ENCODE assay signal across 9 mouse cellular contexts in the genomic region with DNA sequence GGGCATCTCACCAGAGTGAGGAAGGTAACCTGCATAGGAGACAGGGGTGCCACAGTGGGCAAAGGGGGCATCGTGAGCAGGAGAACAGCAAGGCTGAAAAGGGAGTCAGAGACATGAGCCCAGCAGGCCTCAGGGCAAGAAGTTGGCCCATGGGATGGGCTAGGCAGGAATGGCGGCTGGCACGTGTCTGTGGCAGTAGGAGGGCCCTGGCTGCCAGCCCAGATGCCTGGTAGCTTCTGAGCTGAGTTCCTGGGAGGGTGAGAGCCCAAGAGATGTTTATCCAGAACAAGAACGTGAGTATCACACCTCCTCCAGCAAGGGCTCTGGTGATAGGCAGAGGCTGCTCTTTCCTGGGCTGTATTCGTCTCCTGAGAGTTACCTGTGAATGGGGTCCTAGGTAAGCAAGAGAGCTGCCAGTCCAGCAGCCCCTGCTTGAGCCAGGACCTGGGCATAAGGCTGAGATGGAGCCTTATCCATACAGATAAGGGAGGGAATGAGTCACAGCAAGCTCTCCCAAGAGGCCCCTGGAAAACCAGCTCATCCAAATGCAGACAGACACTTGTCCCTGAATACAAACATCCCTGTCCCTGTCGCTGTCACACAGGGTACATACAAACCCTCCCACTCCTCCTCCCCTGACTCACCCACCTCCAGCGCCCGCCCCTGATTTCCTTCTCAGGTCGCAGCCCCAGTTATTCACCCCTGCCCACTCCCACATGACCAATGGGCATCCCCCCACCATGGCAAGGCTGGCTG. TPM values are rescaled to one million over a fixed set of nuclear protein-coding genes. Genes with fewer than 3 reads are reported as not detected.
A peak's percentile ranks its signal among the peaks of the same experiment; 100 is the strongest.
DNase-seq lines count a peak whose midpoint lies in the region; ATAC-seq and TF ChIP-seq lines count a peak whose summit lies in the region.
"Had no signal": no experiment of that assay in that cellular context is flagged by ENCODE, and none has a peak within 500 bp of the region (broad histone marks: within the 10 kb centered on the region; RNA-seq: fewer than 3 reads in every experiment).

No protein-coding gene starts in this region.

- 37% methylated on average over 9 of the region's 9 CpGs for WGBS in forebrain, embryonic 16.5 days
- 32% methylated on average over 9 of the region's 9 CpGs for WGBS in kidney, adult 2 months
- 41% methylated on average over 9 of the region's 9 CpGs for WGBS in intestine, embryonic 16.5 days

- H3K4me1 ChIP-seq in forebrain, embryonic 16.5 days (replicated peaks; ENCODE audit: control insufficient read depth, insufficient read depth, low read length), result peaks cover 31% of the 10 kb centered on the region
- peaks cover 15% of the 10 kb centered on the region for H3K4me1 ChIP-seq in kidney, adult 2 months (ENCODE audit: control insufficient read depth, insufficient read depth, low read length)
- peaks cover 5% of the 10 kb centered on the region; the same call in 1 of the 2 replicates for H3K4me1 ChIP-seq in intestine, embryonic 16.5 days (ENCODE audit: control insufficient read depth, insufficient read depth, low read length)

- no peak overlapping the region for H3K4me2 ChIP-seq in forebrain, embryonic 16.5 days (ENCODE audit: low read length)
- no peak overlapping the region for H3K4me2 ChIP-seq in intestine, embryonic 16.5 days (ENCODE audit: low read depth, low read length)

- no peak overlapping the region for H3K27ac ChIP-seq in forebrain, embryonic 16.5 days (ENCODE audit: low read length)
- H3K27ac ChIP-seq in kidney, adult 2 months (ENCODE audit: insufficient read depth, low read depth, low read length), result peak overlapping the region; percentile 46; the same call in 1 of the 2 replicates
- H3K27ac ChIP-seq in intestine, embryonic 16.5 days (ENCODE audit: low read length), result no peak overlapping the region
- H3K27ac ChIP-seq: macrophage had no signal

- no peaks in the 10 kb centered on the region; the same call in 1 of the 2 replicates for H3K27me3 ChIP-seq in forebrain, embryonic 16.5 days (replicated peaks; ENCODE audit: control insufficient read depth, insufficient read depth, low read length)
- H3K27me3 ChIP-seq in kidney, adult 2 months (replicated peaks; ENCODE audit: control insufficient read depth, insufficient read depth, low read length), result no peaks in the 10 kb centered on the region
- no peaks in the 10 kb centered on the region for H3K27me3 ChIP-seq in intestine, embryonic 16.5 days (replicated peaks; ENCODE audit: control insufficient read depth, insufficient read depth, low read length)

- no peak overlapping the region for H3K9ac ChIP-seq in forebrain, embryonic 16.5 days (replicated peaks; ENCODE audit: low read depth, low read length)
- H3K9ac ChIP-seq in intestine, embryonic 16.5 days (ENCODE audit: low read depth, low read length), result no peak overlapping the region

- TF ChIP-seq CTCF in kidney, adult 2 months (conservative IDR thresholded peaks at IDR 0.05; ENCODE audit: insufficient read depth, insufficient read length, low read depth, low read length), result no peak

- peak; percentile 43 for DNase-seq in retina, postnatal 1 day
- DNase-seq in retina, embryonic 14.5 days (ENCODE audit: low spot score), result no peak
- peak; percentile 94 for DNase-seq in kidney, adult 2 months
- DNase-seq in lung, postnatal 14 days, result peak; percentile 74
- peak; percentile 84 for DNase-seq in urinary bladder, postnatal 14 days (ENCODE audit: low spot score)

- no peak for TF ChIP-seq POLR2A in kidney, adult 2 months (IDR thresholded peaks at IDR 0.05; ENCODE audit: low read depth, low read length)

- ATAC-seq in forebrain, embryonic 16.5 days, result peak; percentile 51
- no peak for ATAC-seq in intestine, embryonic 16.5 days
- no peak for ATAC-seq in erythroid progenitor cell, adult 5-6 weeks (replicated peaks; ENCODE audit: low FRiP score, poor library complexity, severe bottlenecking)

- no peaks in the 10 kb centered on the region for H3K36me3 ChIP-seq in forebrain, embryonic 16.5 days (ENCODE audit: control insufficient read depth, insufficient read depth)
- no peaks in the 10 kb centered on the region for H3K36me3 ChIP-seq in kidney, adult 2 months (ENCODE audit: control insufficient read depth, insufficient read depth, low read length)
- no peaks in the 10 kb centered on the region for H3K36me3 ChIP-seq in intestine, embryonic 16.5 days (ENCODE audit: control insufficient read depth, insufficient read depth, low read length)

- H3K9me3 ChIP-seq in forebrain, embryonic 16.5 days (ENCODE audit: control insufficient read depth, low read length), result no peaks in the 10 kb centered on the region
- H3K9me3 ChIP-seq in intestine, embryonic 16.5 days (ENCODE audit: control insufficient read depth, low read length), result no peaks in the 10 kb centered on the region

- no peak overlapping the region for H3K4me3 ChIP-seq in forebrain, embryonic 16.5 days (replicated peaks; ENCODE audit: low read length)
- no peak overlapping the region for H3K4me3 ChIP-seq in kidney, adult 2 months (ENCODE audit: insufficient read depth, low read depth, low read length)
- no peak overlapping the region for H3K4me3 ChIP-seq in intestine, embryonic 16.5 days (ENCODE audit: low read length)

RNA-seq across cellular contexts. Expression of gene Tns1, which starts 2.2 kb away (rescaled TPM):
- polyA plus RNA-seq in forebrain, embryonic 16.5 days (2015; fragmentation: Nextera tagmentation; extraction: Ambion mirVana), result 10.7 and 11.0 TPM in 2 replicates
- polyA plus RNA-seq in kidney, adult 2 months (2012; rRNA removed), result 400 and 465 TPM in 2 replicates
- 20.2 and 23.4 TPM in 2 replicates for polyA plus RNA-seq in intestine, embryonic 16.5 days (2015; fragmentation: Nextera tagmentation; extraction: Ambion mirVana)
- total RNA-seq in erythroid progenitor cell, adult 5-6 weeks (2015; ENCODE audit: low replicate concordance), result 20.5 and 21.6 TPM in 2 replicates
- 20.0 and 49.5 TPM in 2 replicates for total RNA-seq in erythroid progenitor cell, adult 5-6 weeks (2017; ENCODE audit: low replicate concordance)

RNA-seq across cellular contexts. Expression of gene Rufy4, which starts 3.3 kb away (rescaled TPM):
- polyA plus RNA-seq in forebrain, embryonic 16.5 days (2015; fragmentation: Nextera tagmentation; extraction: Ambion mirVana), result 0.32 and 0.36 TPM in 2 replicates
- polyA plus RNA-seq in kidney, adult 2 months (2012; rRNA removed), result 2.4 and 3.3 TPM in 2 replicates
- 0.12 and 0.31 TPM in 2 replicates for polyA plus RNA-seq in intestine, embryonic 16.5 days (2015; fragmentation: Nextera tagmentation; extraction: Ambion mirVana)
- not detected in 2 replicates for total RNA-seq in erythroid progenitor cell, adult 5-6 weeks (2015; ENCODE audit: low replicate concordance)
- 0.13 TPM in 1 of 2 replicates, not detected in the other for total RNA-seq in erythroid progenitor cell, adult 5-6 weeks (2017; ENCODE audit: low replicate concordance)
- polyA plus RNA-seq: macrophage had no signal

RNA-seq across cellular contexts. Expression of gene Cxcr2, which starts 31.8 kb away (rescaled TPM):
- 0.06 TPM in 1 of 2 replicates, not detected in the other for polyA plus RNA-seq in forebrain, embryonic 16.5 days (2015; fragmentation: Nextera tagmentation; extraction: Ambion mirVana)
- polyA plus RNA-seq in kidney, adult 2 months (2012; rRNA removed), result 0.07 and 0.55 TPM in 2 replicates
- polyA plus RNA-seq in intestine, embryonic 16.5 days (2015; fragmentation: Nextera tagmentation; extraction: Ambion mirVana), result 0.22 and 0.27 TPM in 2 replicates
- 6.3 and 6.8 TPM in 2 replicates for total RNA-seq in erythroid progenitor cell, adult 5-6 weeks (2015; ENCODE audit: low replicate concordance)
- total RNA-seq in erythroid progenitor cell, adult 5-6 weeks (2017; ENCODE audit: low replicate concordance), result 6.8 and 11.6 TPM in 2 replicates

Comparison
In these comparisons a context has a peak if more than half of its experiments do, and no peak if none do; other contexts are left out.
1. RNA of gene Tns1, which starts 2.2 kb away (polyA plus RNA-seq): 400 to 465 TPM in kidney, adult 2 months; 20.2 to 23.4 TPM in intestine, embryonic 16.5 days and 10.7 to 11.0 TPM in forebrain, embryonic 16.5 days; every median in the first group is over 10 times any median in the second.